Comparison of ENCODE assay signal across 8 mouse cellular contexts in genomic region chr2:115860600-115861347, GRCm38 (mm10).
DNase-seq lines count a peak whose midpoint lies in the region; ATAC-seq lines count a peak whose summit lies in the region.

No protein-coding gene starts in this region.

- no peaks in the 10 kb centered on the region for H3K9me3 ChIP-seq in heart, embryonic 11.5 days (replicated peaks; ENCODE audit: control insufficient read depth, low read length)
- H3K9me3 ChIP-seq in kidney, embryonic 15.5 days (replicated peaks) = no peaks in the 10 kb centered on the region

- H3K4me2 ChIP-seq in heart, embryonic 11.5 days = peak overlapping the region; percentile 63
- H3K4me2 ChIP-seq in kidney, embryonic 15.5 days = peak overlapping the region; percentile 64

- peak; percentile 58; the same call in 1 of the 2 replicates for ATAC-seq in heart, embryonic 11.5 days (replicated peaks; ENCODE audit: insufficient number of reproducible peaks, low FRiP score, low TSS enrichment)
- ATAC-seq in kidney, embryonic 15.5 days (replicated peaks; ENCODE audit: low FRiP score) = peak; percentile 31

- H3K4me1 ChIP-seq in brown adipose tissue, adult 24 weeks (ENCODE audit: control insufficient read depth, insufficient read depth, insufficient read length, low read length) = peaks cover 3% of the 10 kb centered on the region; the same call in 1 of the 2 replicates
- peaks cover 15% of the 10 kb centered on the region; the same call in 1 of the 2 replicates for H3K4me1 ChIP-seq in heart, embryonic 11.5 days (ENCODE audit: control insufficient read depth, insufficient read depth, low read length)
- peaks cover 45% of the 10 kb centered on the region for H3K4me1 ChIP-seq in kidney, embryonic 15.5 days

- peak overlapping the region; percentile 43 for H3K4me3 ChIP-seq in brown adipose tissue, adult 24 weeks (ENCODE audit: insufficient read depth, low read depth, low read length)
- peak overlapping the region; percentile 42 for H3K4me3 ChIP-seq in heart, embryonic 11.5 days (ENCODE audit: low read depth, low read length)
- H3K4me3 ChIP-seq in kidney, embryonic 15.5 days (replicated peaks) = peak overlapping the region; percentile 31

- H3K27ac ChIP-seq in brown adipose tissue, adult 24 weeks (replicated peaks; ENCODE audit: low read depth, low read length) = no peak overlapping the region
- peak overlapping the region; percentile 78 for H3K27ac ChIP-seq in heart, embryonic 11.5 days (ENCODE audit: low read depth, low read length)
- peak overlapping the region; percentile 90 for H3K27ac ChIP-seq in kidney, embryonic 15.5 days

- WGBS in heart, embryonic 11.5 days (ENCODE audit: insufficient replicate concordance) = 3% methylated on average over 25 of the region's 25 CpGs
- WGBS in kidney, embryonic 15.5 days = 3% methylated on average over 25 of the region's 25 CpGs

- peak overlapping the region; percentile 54 for H3K9ac ChIP-seq in heart, embryonic 11.5 days (ENCODE audit: low read depth, low read length)
- peak overlapping the region; percentile 37 for H3K9ac ChIP-seq in kidney, embryonic 15.5 days

- H3K27me3 ChIP-seq in heart, embryonic 11.5 days (ENCODE audit: control insufficient read depth, insufficient read depth, low read length) = no peaks in the 10 kb centered on the region
- H3K27me3 ChIP-seq in kidney, embryonic 15.5 days = 0 out of 2 replicates have a peak, but pooled peaks cover 6% of the 10 kb centered on the region

- peaks cover 5% of the 10 kb centered on the region; the same call in 1 of the 2 replicates for H3K36me3 ChIP-seq in heart, embryonic 11.5 days (ENCODE audit: control insufficient read depth, insufficient read depth, low read length)
- H3K36me3 ChIP-seq in kidney, embryonic 15.5 days = peaks cover 13% of the 10 kb centered on the region

- peak; percentile 77 to 90 for DNase-seq in adrenal gland, adult (ENCODE audit: inconsistent age in 2 of 2, low spot score in 1 of 2)
- DNase-seq in mesoderm, embryonic 11.5 days (ENCODE audit: low read depth, low spot score) = peak; percentile 79
- no peak for DNase-seq in frontal cortex, postnatal 25 days (ENCODE audit: low spot score in 2 of 2)
- DNase-seq in c-Kit-positive CD71-positive TER-119-positive erythroid progenitor cells, embryonic 14.5 days (ENCODE audit: low spot score) = no peak
- no peak for DNase-seq in T-cell, adult 2 months (ENCODE audit: low spot score)

Comparison
In these comparisons a context has a peak if more than half of its experiments do, and no peak if none do; other contexts are left out.
1. DNase-seq: peak in adrenal gland, adult (2 of 2) and mesoderm, embryonic 11.5 days (single experiment); none in frontal cortex, postnatal 25 days (0 of 2), c-Kit-positive CD71-positive TER-119-positive erythroid progenitor cells, embryonic 14.5 days (single experiment) and T-cell, adult 2 months (single experiment).
2. Peak in every context shown above with its lines, with median percentiles within 50 percentile points of each other: H3K4me3 ChIP-seq.